Mouse (Mus musculus) activated CD4-positive, CD25-positive, alpha-beta regulatory T cell, adult 4 months (primary cell): ENCODE measurements around the gene Gm7534. TPM values are rescaled to one million over a fixed set of nuclear protein-coding genes. Genes with fewer than 3 reads are reported as not detected.
"Not testable (repeated sequence)": the region's sequence is repeated elsewhere in the genome, so short reads cannot be mapped to it uniquely, and the experiment has no call there.

Experiments
- ATAC-seq: one replicate; pipeline ENCODE4 v1.8.0; 2017
- polyA plus RNA-seq, 2 experiments: library from polyadenylated mRNA; unstranded; fragments of 100-300 nt; shearing (Covaris generic); gene quantifications; one replicate each; pipeline ENCODE4 v1.2.1; 2017

The Gm7534 gene
- polyA plus RNA-seq, 2 experiments from 2014 or later: 0.15 TPM; not detected in 1

DNA sequence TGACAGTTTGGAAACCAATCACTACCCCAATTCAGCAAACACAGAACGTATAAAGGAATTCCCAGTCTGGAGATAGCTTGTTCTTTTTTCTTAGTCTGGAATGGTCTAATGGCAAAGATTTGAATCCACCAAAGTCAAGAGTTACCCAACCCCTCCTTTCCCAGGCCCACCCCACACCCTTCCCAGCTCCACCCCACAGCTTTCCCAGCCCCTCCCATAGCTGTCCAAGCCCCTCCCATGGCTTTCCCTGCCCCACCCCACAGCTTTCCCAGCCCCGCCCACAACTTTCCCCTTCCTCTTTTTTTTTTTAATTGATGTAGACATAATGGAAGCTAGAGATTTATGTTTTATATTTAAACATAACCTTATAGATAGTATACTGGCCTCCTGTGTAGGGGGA is 3.4 kb downstream of the Gm7534 start:
- ATAC-seq: no peak

DNA sequence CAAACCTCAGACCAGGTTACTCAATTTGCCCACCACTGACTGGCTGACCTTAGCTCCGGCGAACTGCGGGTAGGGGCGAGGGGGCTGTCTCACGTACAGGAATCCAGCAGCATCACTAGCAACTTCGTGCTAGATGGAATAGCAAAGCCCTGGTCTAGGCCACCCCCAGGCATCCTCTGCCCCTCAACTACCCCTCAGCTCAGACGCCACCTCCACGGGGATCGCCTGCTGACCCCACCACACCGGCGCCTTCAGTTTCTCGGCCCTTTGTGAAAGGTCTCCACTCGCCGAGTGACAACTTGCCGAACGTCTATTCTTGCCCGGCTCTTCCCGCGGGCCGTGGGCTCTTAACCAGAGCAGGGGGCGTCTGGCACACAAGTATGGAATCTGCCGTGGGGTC is 16.5 kb downstream of the Gm7534 start:
- ATAC-seq: no peak

DNA sequence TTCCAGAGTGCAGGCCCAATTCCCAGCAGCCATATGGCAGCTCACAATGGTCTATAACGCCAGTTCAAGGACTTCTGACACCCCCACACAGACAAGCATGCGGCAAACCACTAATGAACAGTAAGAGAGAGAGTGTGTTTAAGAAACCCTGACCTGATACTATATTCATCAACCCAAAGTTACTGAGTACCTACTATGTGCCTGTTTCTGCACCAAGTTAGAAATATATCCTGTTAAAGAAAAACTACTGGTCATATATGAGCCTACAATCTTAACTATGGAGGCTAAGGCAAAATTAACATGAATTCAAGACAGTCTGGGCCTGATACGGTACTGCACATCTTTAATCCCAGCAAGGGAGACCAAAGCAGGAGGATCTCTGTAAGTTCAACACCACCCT is 17.2 kb downstream of the Gm7534 start:
- no peak for ATAC-seq

DNA sequence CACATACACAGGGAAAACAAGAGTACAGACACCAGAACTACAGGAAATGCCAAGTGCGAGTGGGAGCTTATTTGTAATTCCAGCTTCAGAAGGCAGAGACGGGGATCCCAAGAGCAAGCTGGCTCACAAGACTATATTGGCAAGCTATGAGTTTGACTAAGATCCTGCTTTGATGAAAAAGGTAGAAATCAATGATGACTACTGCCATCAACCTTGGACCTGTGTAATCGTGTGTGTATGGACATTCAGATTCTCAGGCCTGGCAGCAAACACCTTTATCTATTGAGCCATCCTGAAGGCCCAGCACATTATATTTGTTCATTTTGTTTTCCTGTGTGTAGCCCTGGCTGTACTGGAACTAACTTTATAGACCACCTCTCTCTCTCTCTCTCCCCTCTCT is 19.1 kb downstream of the Gm7534 start:
- ATAC-seq: no peak

DNA sequence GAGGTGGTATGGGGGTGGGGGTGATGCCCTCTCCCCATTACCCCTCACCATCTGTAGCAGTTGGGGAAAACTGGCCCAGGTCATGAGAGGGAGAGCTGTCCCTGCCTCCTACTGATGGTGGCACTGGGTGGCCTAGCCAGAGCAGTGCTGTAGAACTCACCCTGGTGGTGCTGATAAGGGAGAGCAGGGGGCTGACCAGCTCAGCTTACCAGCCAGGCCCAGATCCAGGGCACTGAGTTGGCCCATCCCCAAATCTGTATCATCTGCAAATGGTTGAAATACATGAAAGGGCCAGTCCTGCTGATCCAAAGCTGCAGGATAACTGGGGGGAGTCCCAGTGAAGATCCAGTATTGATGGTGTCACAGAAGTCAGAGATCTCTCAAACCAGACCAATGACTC is 21.0 kb downstream of the Gm7534 start:
- ATAC-seq: no peak

DNA sequence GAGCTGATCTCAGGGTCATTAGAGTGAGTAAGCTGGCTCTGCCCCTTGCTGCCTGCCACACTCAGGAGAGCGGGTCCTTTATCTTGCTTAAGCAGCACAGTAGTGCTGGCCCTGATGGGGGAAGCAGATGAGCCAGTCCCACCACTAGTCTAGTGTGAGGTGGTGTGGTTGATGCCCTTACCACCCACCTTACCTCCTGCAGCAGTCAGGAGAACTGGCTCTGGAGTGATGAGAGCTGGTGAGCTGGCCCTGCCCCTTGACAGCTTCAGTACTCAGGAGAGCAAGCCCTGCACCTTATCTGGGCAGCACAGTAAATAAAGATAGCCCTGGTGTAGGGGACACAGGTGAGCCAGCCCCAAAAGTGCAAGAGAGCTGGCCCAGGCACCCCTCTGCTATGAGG is 21.7 kb downstream of the Gm7534 start:
- ATAC-seq: no peak

DNA sequence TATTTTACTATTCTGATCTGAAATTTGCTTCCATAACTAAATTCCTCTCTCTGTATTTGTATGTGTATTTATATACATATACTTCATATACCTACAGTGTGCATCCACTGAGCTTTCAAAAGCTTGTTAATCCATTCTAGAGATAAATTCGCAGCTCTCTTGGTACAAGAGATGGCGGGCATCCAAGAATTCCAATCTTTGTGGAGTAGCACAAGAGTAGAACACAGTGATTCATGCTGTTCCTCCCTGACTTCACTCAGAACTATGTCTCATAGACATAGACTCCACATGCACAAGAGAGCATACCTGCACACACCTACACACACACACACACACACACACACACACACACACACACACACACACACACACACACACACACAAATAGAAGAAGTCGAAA is 30.4 kb downstream of the Gm7534 start:
- ATAC-seq: no peak

DNA sequence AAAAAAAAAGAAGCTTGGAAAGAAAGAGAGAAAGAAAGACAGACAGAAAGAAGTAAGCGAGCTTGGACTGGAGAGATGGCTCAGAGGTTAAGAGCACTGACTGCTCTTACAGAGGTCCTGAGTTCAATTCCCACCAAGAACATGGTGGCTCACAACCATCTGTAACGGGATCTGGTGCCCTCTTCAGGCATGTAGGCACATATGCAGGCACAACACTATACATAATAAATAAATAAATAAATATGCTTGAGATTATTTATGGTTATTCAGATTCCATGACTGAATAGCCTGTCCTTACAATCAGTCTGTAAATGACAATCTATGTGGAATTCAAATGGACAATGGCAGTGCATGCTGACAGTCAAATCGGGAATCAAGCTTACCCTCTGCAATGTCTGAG is 35.9 kb downstream of the Gm7534 start:
- no peak for ATAC-seq

DNA sequence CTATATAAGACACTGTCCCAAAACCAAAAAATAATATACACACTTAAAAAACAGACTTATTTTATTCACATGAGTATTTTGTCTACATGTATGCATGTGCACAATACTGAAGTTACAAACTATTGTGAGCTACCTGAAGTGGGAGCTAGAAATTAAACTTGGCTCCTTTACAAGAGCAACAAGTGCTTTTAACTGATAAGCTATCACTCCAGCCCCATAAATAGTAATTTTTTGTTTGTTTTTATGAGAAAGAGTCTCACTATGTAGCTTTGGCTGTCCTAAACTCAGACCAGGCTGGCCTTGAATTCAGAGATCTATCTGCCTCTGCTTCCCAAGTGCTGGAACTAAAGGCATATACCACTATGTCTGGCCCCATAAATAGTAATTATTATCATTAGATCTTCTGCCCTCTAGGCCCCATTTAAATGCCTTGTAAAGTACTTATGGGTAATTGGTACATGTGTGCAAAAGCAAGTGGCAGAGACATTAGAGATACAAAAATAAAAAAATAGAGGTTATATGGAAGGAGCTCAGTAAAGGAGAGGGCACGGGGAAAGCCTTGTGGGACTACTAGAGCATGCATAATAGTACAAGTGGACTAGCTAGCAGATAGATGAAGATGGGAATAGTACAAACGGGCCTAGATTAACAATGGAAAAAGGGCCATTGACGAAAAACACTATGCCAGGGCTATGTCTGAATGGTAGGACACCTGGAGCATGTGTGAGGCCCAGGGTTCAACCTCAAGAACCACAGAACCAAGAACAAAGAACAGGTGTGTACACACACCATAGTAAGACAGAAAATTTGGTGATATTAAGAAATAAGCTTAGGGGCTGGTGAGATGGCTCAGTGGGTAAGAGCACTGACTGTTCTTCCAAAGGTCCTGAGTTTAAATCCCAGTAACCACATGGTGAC is 37.0 kb downstream of the Gm7534 start:
- no peak for ATAC-seq

DNA sequence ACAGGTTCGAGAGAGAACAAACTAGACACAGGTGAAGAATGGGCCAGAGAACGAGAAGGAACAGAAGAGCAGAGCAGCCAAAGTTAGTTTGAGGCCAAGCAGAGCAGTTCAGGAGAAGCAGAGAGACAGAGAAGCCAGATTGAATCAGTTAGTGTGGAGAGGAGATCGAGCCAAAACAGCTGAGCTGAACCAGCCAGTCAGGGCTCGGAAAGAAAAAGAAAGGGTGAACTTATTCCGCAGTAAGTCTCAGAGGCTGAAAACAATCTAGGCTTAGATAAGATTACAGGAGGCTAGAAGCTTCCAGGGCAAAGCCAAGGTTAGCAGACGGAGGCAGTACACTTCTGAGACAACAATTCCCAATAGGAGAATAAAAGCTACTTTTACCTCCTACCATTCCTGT is 37.8 kb downstream of the Gm7534 start:
- no peak for ATAC-seq

DNA sequence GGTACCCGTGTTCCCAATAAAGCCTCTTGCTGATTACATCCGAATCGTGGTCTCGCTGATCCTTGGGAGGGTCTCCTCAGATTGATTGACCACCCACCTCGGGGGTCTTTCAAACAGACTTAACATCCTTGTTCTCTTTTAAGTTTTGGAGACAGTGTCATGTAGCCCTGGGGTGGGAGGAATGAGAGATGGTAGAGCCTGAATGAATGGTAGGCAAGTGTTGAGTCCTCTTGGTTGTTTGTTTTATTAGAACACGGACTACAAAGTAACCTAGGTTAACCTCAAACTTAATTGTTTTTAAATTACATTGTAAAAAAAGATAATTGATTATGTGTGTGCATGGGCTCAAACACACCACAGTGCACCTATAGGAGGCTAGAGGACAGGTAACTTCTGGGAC is 38.2 kb downstream of the Gm7534 start:
- no peak for ATAC-seq

DNA sequence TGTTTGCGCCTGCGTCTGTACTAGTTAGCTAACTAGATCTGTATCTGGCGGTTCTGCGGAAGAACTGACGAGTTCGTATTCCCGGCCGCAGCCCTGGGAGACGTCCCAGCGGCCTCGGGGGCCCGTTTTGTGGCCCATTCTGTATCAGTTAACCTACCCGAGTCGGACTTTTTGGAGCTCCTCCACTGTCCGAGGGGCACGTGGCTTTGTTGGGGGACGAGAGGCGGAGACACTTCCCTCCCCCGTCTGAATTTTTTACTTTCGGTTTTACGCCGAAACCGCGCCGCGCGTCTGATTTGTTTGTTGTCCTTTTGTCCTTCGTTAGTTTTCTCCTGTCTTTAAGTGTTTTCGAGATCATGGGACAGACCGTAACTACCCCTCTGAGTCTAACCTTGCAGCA is 42.7 kb downstream of the Gm7534 start:
- not testable (repeated sequence) for ATAC-seq

DNA sequence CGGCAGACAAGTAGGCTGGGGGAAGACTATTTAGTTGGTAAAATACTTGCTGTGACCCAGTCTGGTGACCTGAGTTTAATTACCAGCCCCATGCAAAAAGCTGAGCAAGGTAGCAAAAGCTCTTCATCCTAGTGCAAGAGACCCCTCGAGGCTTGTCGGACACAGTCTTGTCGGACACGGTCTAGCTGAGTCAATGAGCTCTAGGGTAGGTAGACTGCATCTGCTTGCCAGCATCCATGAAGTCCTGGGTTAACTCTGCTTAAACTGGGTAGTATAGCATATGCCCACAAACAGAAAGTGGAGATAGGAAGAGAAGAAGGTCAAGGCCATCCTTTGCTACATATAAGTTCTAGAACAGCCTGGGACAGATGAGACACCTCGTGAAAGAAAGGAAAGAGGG is 44.0 kb downstream of the Gm7534 start:
- ATAC-seq: no peak

DNA sequence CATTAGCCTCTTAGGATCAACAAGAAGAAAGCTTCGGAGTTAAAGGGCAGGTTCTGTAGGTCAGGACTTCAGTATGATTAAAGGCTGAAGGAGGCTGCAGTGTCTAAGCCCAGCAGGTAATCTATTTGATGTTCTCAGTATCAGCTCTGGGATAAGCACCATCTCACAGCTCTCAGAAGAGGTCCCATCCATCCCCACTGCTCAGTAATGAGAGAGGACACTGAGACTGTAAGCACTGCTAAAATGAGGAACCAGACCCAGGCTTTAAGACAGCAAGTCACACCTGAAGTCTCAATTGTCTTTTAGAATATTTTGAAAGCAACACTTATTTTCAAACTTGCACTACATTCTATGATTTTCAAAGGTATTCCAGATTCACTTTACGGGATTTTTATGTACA is 45.2 kb downstream of the Gm7534 start:
- ATAC-seq: no peak

DNA sequence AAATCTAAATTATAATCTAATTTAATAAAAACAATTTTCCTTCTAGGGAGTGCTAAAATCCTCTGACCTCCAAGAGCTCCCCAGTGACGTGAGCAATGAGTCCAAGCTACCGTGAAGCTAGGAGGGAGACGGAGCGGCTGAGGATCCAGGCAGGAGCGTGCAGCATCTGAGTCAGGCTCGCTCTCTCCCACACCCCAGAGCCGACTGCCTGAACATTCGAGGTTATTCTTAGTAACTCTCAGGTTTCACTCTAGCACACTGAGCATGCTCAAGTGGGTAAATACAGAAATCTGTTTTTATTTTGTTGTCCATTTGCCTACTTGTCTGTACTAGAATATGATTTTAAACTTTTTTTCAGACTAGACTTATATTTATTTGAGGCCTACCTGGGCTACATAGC is 46.1 kb downstream of the Gm7534 start:
- ATAC-seq: no peak

DNA sequence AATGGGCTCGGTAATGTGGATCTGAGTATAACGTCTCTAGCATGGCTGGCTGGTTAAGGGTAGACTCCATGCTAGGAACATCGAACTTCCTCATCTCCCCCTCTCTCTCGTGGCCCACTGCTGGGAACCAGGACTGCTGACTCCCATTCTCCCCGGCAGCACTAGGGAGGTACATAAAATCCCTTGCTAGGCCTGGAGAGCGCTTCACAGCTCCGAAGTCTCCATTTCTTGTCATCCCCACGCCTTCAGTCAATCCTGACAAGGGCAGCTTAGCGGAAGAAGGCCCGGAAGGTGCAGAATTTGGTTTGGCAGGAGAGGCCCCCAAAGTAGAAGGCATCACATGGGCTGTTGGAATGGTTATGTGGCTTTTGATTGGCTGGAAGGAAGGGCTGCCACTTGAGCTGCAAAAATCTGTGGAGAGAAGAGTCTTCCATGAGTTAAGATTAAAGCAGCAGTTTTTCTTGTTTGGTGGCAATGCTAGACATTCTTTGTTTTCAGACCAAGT is 46.8 kb downstream of the Gm7534 start:
- ATAC-seq: no peak

DNA sequence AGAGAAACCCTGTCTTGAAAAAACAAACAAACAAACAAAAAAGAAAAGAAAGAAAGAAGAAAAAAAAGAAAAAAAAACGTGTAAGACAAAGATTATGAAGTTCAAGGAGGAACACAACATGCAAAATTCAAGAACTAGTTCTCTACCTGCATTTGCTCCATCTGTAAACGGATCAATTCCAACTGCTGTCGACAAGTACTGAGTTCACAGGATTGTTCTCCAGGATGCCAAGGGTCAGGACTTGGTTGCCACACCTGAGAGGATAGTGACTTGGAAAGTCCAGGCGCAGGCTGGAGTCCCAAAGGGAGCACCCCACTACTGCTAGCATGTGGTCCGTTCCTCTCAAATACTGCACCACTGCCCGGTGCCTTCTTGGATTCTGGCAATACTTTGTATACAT is 47.3 kb downstream of the Gm7534 start:
- no peak for ATAC-seq

DNA sequence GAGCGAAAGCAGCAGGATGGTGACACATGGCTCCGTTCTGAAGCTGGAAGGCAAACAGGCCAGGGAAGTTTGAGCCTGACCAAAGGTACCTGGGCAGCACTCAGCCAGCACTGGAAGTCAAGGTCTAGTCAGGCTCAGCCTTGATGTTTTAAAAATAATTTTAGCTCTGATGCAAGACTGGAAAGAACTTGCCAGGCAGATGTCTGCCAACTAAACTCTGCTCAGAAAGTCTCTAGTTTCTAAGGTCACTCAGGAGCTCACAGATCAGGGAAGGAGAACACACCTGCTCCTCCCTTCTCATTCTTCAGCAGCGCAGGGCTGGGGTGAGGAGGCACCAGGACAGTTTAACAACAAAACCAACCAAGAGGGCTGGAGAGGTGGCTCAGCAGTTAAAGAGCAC is 48.5 kb downstream of the Gm7534 start:
- ATAC-seq: no peak

DNA sequence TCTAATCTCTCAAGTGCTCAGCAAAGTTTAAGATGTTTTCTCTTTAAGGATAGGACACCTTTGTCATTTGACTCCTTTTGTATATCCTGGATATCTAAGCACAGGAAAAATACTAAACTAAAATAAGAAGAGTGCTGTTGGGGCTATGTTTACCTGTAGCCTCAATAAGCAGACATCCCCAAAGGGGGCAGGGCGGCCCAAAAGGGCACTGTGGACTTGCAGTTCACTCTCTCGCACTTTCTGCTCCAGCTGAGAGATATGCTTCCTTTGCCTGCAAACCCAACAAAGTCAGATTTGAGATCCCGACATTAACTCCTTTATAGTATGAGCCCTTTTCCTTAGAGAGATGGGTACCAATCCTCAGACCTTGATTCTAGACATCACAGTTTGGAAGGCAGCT is 49.1 kb downstream of the Gm7534 start:
- ATAC-seq: no peak

DNA sequence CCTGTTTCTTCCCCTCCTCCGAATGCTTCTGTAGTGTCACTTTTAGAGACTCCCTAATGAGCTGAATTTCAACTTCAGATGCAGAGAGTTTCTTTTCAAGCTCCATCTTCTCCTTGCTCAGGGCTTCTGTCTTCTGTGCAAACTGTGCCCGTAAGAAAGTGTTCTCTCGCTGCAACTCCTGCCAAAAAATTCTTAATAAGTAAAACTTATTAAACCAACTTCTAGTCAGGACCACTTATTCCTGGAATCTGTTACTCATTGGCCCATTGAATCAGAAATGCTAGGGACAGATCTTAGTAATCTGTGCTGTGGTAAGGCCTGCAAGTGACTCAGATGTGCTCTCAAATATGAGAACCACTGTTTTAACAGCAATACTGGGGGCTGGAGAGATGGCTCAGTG is 50.7 kb downstream of the Gm7534 start:
- no peak for ATAC-seq

DNA sequence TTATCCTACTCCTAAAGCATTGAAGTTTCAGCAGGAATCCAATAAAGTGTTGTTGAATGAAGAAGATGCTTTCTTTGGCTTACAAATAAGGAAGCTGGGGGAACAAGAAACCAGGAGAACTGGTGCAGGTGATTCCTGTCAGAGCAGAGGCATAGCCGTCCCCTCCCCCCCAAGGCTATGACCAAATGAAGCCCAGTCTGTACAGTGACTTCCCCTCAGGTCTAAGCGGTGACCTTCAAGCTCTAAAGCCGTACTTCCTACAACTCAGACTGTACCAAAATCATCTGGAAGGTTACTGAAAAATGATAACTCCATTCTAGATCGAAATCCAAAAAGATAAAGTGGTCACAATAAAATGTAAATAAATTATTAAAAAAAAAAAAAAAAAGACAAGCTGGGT is 53.4 kb downstream of the Gm7534 start:
- no peak for ATAC-seq

DNA sequence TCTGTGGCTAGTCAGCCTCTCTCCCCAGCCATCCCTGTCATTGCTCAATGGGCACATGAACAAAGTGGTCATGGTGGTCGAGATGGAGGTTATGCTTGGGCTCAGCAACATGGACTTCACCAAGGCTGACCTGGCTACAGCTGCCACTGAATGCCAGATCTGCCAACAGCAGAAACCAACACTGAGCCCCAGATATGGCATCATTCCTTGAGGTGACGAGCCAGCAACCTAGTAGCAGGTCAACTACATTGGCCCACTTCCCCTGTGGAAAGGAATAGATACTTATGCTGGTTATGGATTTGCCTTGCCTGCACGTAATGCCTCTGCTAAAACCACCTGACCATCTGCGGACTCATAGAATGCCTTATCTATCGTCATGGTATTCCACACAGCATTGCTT is 58.5 kb downstream of the Gm7534 start:
- not testable (repeated sequence) for ATAC-seq
